Mouse (Mus musculus) layer of hippocampus, adult 2 months (tissue): ENCODE measurements around the gene Tmed1. TPM values are rescaled to one million over a fixed set of nuclear protein-coding genes. Genes with fewer than 3 reads are reported as not detected.
A peak's percentile ranks its signal among the peaks of the same experiment; 100 is the strongest.
"Not testable (repeated sequence)": the region's sequence is repeated elsewhere in the genome, so short reads cannot be mapped to it uniquely, and the experiment has no call there.

Source experiments
- DNase-seq, 2 experiments: peaks; one replicate each; pipeline ENCODE4 v3.0.0; 2022; ENCODE audit warnings: low spot score in 2 of 2
- H3K27ac ChIP-seq: fragments of 200-600 bp; 2 replicates; pipeline ENCODE4 v1.8.1; 2022
- H3K4me3 ChIP-seq: fragments of 200-600 bp; 2 replicates; pipeline ENCODE4 v1.8.1; 2022; ENCODE audit warnings: mild to moderate bottlenecking
- CTCF ChIP-seq: fragments of 200-600 bp; conservative IDR thresholded peaks from 2 replicates; pipeline ENCODE4 v1.8.1; 2022; ENCODE audit warnings: antibody characterized with exemption, mild to moderate bottlenecking, moderate library complexity
- microRNA-seq, 2 experiments: library from miRNA; unstranded; fragments of <30 nt; microRNA quantifications; one replicate each; pipeline ENCODE4 v1.2.0; 2021
- total RNA-seq, 2 experiments: library from RNA; stranded (reverse); gene quantifications; 2 replicates each; pipeline ENCODE4 v1.2.3; 2021

Gene Tmed1
- total RNA-seq, 2 experiments from 2014 or later, result 13.5 to 15.5 TPM

DNA sequence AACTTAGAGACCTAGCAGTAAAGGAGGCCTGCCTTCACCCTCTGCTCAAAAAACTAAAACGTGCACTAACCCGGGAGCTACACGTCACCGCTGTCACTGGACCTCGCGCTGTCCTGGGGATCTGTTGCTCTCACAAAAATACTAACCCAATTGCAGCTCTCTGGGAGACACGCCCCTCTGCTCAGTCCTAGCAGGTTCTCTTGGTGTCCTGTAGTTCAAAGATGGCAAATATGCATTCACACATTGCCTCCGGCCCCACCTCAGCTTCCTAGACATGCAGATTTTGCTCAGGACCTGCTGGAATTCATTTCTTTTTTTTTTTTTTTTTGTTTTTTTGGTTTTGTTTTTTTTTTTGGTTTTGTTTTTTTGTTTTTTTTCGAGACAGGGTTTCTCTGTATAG, 19.4 kb downstream of the Tmed1 start:
- Histone ChIP-seq H3K4me3 (no peak overlapping the region), H3K27ac (no peak overlapping the region)
- TF ChIP-seq CTCF, result no peak
- no peak for DNase-seq

DNA sequence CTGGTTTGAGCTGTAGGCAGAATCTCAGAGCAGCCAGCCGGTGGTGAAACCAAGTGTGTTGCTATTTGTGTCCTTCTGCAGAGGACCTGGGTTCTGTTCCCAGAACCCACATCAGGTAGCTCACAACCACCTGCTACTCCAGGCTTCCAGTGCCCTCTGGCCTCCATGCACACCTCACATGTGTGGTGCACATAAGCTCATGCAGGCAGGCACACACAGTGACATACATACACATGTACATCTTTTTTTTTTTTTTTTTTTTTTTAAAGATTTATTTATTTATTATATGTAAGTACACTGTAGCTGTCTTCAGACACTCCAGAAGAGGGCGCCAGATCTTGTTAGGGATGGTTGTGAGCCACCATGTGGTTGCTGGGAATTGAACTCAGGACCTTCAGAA, 21.8 kb downstream of the Tmed1 start:
- DNase-seq, H3K4me3 ChIP-seq, H3K27ac ChIP-seq: not testable (repeated sequence)

DNA sequence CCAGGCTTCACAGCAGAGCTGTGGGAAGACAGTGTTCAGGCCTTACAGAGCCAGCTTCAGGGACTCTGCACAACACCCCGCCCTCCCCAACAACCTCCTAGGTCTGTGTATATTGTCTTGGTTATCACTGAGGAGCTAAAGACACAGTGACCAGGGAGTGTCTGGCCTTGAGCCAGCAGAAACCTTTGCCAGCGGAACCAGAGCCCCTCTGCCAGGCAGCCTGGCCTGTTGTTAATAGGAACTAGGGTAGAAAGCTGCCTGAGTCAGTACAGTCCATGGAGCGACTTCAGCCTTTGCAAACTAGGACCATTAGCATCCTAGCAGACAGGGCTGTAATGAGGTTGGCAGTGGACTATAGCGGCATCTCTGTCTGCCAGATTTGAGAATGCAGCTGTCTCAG, 26.0 kb downstream of the Tmed1 start:
- no peak for DNase-seq
- no peak overlapping the region for H3K27ac ChIP-seq
- no peak overlapping the region for H3K4me3 ChIP-seq
- no peak for TF ChIP-seq CTCF

DNA sequence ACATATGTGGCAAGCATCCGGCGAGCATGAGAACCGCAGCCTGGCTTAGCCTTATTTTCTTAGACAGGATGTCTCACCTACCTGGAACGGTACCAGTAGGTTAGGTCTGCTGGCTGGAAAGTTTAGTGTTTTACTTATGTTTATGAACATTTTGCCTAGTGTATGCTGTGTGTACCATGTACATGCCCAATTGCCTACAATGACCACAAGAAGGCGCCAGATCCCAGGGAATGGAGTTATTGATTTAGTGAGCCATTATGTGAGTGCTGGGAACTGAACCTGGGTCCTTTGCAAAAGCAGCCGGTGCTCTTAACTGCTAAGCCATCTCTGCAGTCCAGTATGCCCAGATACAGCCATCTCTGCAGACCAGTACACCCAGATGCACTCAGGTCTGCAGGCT, 32.3 kb downstream of the Tmed1 start:
- peak; percentile 36 for TF ChIP-seq CTCF
- no peak overlapping the region for H3K4me3 ChIP-seq
- no peak for DNase-seq

DNA sequence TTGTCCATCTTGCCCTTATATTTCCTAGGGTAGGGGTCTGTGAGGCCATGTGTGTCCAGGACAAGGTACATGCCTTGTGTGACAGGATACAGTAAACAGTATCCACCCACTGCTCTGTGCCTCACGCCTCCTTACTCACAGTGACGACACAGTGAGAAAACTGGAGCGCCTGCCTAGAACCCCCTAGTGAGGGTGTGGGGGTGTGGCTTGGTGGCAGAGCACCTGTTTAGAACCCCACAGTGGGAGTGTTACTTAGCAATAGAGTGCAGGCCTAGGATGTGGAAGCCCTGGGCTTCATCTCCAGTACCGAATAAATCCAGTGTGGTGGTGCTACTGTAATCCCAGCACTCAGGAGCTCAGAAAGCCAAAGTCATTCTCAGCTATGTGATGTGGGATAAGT, 37.1 kb downstream of the Tmed1 start:
- peak; percentile 36 to 47 for DNase-seq
- Histone ChIP-seq H3K27ac (peak overlapping the region; percentile 62), H3K4me3 (no peak overlapping the region)
- TF ChIP-seq CTCF, result no peak

More for the DNA sequence above, 32.3 kb downstream of the Tmed1 start:
- no peak overlapping the region for H3K27ac ChIP-seq

DNA sequence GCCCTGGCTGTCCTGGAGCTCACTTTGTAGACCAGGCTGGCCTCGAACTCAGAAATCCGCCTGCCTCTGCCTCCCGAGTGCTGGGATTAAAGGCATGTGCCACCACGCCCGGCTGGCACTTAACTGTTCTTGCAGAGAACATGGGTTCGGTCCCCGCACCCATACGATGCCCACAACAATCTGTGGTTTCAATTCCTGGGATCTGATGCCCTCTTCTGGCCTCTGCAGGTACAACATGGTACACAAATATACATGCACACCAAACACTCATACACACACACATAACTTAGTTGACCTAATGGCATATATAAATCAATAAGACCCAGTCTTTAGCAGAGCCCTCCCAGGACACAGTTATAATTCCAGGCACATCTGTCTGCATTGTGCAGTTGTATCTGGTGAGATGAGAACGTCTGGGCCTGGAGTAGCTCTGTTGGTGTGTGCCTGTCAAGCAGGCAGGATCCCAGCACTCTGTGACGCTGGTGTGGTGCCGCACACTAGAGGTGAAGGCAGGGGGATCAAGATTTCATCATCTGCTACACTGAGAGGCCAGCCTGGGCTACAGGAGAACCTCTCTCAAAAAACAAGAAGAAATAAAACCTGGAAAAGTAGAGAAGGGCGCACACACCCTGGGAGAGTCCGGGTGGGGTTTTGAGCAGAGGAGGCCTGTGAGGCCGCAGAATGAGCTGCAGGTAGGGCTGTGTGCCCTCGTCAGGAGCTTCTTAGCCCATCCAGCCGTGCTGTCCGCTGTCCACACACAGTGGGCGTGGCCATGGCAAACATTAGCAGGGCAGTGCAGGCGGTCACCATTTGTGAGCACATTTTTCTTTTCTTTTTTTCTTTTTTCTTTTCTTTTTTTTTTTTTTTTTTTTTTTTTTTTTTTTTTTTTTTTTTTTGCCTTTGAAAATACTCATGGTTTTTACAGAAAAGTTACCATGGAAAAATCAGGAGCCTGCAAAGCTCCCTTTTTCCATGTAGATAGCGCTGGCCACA, 40.7 kb downstream of the Tmed1 start:
- DNase-seq, result peak in 1 of 2 experiments; percentile 56

DNA sequence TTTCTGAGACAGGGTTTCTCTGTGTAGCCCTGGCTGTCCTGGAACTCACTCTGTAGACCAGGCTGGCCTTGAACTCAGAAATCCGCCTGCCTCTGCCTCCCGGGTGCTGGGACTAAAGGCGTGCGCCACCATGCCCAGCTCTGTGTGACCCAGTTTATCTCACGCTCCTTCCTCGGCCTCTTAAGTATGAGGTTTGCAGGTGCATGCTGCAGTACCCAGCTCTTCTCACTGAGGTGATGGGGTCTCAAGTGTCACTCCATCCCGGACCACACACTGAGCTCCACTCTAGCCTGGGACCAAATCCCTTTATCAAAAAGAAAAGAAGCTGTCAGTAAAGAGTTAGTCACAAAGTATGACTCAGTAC, 45.5 kb downstream of the Tmed1 start:
- not testable (repeated sequence) for H3K4me3 ChIP-seq, DNase-seq
- H3K27ac ChIP-seq, result peak overlapping the region; percentile 90; the same call in 1 of the 2 replicates

More for the DNA sequence above, 40.7 kb downstream of the Tmed1 start:
- no peak overlapping the region for H3K4me3 ChIP-seq
- peak; percentile 81 for TF ChIP-seq CTCF
- H3K27ac ChIP-seq, result no peak overlapping the region

DNA sequence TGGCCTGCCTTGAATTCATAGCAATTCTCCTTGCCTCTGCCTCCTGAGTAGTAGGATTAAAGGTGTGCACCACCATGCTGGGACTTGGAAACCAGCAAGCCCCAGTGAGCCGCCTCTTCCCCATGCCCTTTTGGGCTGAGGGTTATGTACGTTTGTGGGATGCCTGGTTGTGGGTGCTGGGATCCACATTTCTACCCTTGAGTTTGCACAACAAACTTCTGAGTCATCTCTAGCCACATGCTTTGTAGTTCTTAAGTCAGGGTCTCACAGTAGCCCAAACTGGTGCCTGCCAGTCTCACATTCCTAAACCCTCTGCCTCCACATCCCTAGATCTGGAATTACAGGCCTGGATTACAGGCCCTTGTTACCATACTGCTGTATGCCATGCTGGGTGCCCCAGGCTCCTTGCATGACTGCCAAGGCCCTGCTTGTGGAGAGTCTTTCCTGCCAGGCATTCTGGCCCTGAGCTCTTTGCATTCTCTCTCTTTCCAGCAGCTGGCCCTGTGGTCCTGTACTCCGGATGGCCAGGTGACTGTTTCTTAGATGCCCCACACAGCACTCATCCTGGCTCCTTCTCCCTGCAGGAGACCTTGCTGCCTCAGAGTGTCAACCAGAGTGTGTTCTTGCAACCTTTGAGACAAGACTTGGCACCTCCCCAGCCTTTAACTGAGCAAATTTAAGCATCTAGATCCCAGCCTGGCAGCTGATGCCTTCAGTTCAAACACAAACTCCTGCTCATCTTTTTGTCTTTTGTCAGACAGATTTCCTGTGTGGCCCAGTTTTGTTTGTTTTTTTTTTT, 46.1 kb downstream of the Tmed1 start:
- no peak for TF ChIP-seq CTCF
- H3K27ac ChIP-seq, result peak overlapping the region; percentile 90

DNA sequence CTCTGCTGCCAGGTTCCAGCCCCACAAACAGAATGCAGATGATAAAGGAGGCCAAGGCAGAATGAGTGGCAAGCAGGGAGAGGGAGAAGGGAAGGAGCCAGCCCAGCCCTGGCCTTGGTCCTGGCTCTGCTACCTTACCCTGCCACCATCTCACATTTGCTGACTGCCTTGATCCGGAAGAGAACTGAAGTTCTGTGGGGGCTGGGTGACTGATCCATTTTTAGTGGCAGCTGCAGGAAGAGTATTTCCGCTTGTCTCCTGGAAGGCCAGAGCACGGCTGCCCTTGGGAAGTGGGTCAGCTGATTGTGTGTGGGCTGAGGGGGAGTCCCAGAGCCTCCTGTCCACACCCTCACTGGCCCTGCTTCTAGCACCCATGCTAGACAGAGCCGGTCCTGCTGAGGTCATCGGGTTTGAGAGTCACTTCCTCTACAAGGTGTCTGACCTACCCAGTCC, 46.9 kb downstream of the Tmed1 start:
- TF ChIP-seq CTCF, result no peak
- Histone ChIP-seq H3K27ac (peak overlapping the region; percentile 90), H3K4me3 (no peak overlapping the region)
- no peak for DNase-seq

More for the DNA sequence above, 46.1 kb downstream of the Tmed1 start:
- no peak for DNase-seq
- H3K4me3 ChIP-seq, result no peak overlapping the region

DNA sequence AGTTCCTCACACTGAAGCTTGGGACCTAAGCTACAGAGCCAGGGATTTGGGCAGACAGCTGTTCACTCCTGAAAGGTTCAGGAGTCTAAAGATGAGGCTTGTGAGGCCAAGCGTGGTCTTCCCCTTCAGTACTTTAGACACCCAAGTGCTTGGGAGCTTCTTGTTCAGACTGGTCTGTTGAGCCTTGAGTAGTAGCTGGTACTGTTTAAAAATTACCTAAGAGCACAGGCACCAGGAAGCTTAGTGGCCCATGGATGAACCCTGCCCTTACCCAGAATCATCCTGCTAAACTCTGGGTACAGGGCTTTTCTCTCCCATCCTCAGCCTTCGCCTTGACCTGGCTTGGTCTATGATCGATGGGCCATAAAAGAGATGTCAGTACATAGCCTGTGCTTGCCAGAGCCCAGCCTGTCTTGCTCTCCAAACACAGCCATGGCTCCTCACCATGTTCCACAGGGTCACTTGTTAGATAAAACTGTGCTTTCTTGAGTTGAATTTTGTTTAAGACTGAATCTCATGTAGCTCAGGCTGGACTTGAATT, 49.6 kb downstream of the Tmed1 start:
- no peak overlapping the region for H3K27ac ChIP-seq
- no peak overlapping the region for H3K4me3 ChIP-seq
- DNase-seq, result no peak
- no peak for TF ChIP-seq CTCF

DNA sequence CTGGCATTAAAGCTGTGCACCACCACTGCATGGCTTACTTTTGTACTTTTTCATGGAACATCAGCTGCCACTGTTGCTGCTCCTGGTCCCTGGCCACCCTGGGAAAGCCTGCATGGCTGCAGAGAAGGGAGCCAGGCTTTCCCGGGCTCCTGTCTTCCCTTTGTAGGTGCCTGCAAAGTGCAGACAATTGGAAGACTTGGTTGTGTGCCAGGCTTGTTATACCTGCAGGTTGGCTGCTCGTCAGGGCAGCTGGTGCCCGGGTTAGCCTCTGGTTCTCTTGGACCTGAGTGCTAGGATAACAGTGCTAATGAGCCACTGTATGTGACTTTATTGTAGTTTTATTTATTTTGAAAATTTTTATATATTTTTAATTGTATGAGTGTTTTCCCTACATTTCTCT, 51.2 kb downstream of the Tmed1 start:
- DNase-seq, result no peak
- no peak overlapping the region for H3K4me3 ChIP-seq
- H3K27ac ChIP-seq, result no peak overlapping the region
- no peak for TF ChIP-seq CTCF

Small RNA genes lying within 50 kb of the gene (microRNA-seq; reads per million reads assigned to microRNA genes)
- 0 to 0.32 reads per million in 2 experiments for gene Mir199a-1

Other genes with a start within 250 kb of the Tmed1 start
- 10 to 100 TPM; 39.8 to 40.2 TPM for gene Atg4d, start 245.0 kb downstream of the Tmed1 start, total RNA-seq
- 10 to 100 TPM; 45.1 to 46.6 TPM for gene Kri1, start 222.3 kb downstream of the Tmed1 start, total RNA-seq
- gene Cdkn2d, start 218.8 kb downstream of the Tmed1 start, total RNA-seq, result 10 to 100 TPM; 53.7 to 54.4 TPM
- gene Ap1m2, start 197.9 kb downstream of the Tmed1 start, total RNA-seq, result under 1 TPM; 0.41 to 0.76 TPM
- gene Slc44a2, start 189.6 kb downstream of the Tmed1 start, total RNA-seq, result 10 to 100 TPM; 50.7 to 52.6 TPM
- 100 to 1,000 TPM; 106 to 108 TPM for gene Ilf3, start 142.4 kb downstream of the Tmed1 start, total RNA-seq
- 10 to 100 TPM; 31.2 to 46.2 TPM for gene Qtrt1, start 98.4 kb downstream of the Tmed1 start, total RNA-seq
- 10 to 100 TPM; 58.0 to 69.6 TPM for gene Dnm2, start 85.3 kb downstream of the Tmed1 start, total RNA-seq
- under 1 TPM; 0.27 to 0.44 TPM for gene AB124611, start 15.9 kb upstream of the Tmed1 start, total RNA-seq
- gene Carm1, start 36.6 kb upstream of the Tmed1 start, total RNA-seq, result 10 to 100 TPM; 75.9 to 85.6 TPM
- gene Timm29, start 82.5 kb upstream of the Tmed1 start, total RNA-seq, result 10 to 100 TPM; 58.3 to 62.0 TPM
- gene Yipf2, start 82.6 kb upstream of the Tmed1 start, total RNA-seq, result 10 to 100 TPM; 18.6 to 19.8 TPM
- 100 to 1,000 TPM; 114 to 115 TPM for gene Smarca4, start 105.9 kb upstream of the Tmed1 start, total RNA-seq
- gene Ldlr, start 213.2 kb upstream of the Tmed1 start, total RNA-seq, result 10 to 100 TPM; 12.0 to 16.2 TPM